Mouse (Mus musculus) spleen, postnatal 36 days (tissue): ENCODE data around the gene Ptov1.

Experiments
- DNase-seq, 2 experiments: peaks; one replicate each; pipeline ENCODE4 v3.0.0; 2022; ENCODE audit warnings: low spot score in 2 of 2, mixed read lengths in 1 of 2

The Ptov1 gene

DNA sequence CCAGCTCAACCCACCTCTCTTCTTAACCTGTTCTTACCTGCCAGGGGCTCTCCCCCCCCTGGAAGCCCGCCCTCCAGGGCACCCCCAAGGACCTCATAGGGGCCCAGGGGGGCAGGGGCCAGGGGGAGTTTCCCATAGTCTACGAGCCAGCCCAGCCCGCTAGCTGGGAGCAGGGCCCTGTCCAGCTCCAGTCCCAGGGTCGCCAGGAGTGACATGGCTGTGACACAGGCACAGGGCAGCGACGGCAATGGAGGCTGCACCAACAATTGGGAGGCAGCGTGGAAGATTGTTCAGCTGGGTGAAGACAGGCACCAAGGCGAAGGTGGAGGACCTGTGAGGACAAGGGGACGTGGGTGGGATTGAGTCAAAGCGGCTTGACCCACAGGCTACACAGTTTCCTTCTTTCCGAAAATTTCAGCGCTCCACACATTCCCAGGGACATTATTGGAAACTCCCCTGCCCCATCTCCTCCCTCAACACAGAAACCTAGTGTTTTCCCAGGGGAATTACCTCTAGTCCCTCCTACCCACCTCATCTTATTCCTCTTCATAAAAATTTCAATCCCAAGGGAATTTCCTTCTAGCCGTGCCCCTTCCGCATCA lies 54.5 kb downstream of the Ptov1 start:
- no peak for DNase-seq

DNA sequence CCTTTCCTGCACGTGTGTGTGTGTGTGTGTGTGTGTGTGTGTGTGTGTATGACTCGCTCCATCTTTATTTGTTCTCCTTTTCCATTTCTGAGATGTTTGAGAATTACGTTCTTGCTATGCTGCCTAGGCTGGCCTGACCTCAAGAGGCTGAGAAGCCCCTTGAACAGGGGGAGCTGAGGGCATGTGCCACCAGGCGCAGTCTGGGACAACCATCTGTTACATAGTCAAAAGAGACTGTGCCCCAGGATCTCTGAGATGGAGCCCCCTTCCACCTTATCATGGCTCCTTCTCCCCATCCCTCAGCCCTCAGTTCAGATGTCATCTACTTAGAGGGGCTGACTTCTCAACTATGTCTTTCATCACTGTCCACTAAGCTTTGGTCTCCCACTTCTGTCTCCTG lies 55.2 kb downstream of the Ptov1 start:
- no peak for DNase-seq

DNA sequence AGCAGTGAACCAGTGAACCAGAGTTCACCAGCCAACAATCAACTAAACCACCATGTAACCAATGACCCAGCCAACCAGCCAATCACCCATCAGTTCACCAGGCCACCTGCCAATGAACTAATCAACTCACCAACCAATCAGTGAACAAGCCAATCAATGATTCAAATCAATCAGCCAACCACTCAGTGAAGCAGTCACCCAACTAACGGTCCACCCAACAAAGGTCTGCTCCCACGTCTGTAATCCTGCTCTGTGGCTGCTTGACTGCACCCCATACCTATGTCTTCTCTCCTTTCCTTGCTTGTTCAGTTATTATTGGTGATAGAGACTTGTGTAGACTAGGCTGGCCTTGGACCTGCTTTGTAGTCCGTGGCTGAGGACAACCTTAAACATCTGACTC lies 55.6 kb downstream of the Ptov1 start:
- DNase-seq, result no peak
